Mouse (Mus musculus): ENCODE data around the gene Bicdl1. TPM values are rescaled to one million over a fixed set of nuclear protein-coding genes. Genes with fewer than 3 reads are reported as not detected.

Gene Bicdl1
- polyA plus RNA-seq, 1 experiment, result 3.1 TPM

DNA sequence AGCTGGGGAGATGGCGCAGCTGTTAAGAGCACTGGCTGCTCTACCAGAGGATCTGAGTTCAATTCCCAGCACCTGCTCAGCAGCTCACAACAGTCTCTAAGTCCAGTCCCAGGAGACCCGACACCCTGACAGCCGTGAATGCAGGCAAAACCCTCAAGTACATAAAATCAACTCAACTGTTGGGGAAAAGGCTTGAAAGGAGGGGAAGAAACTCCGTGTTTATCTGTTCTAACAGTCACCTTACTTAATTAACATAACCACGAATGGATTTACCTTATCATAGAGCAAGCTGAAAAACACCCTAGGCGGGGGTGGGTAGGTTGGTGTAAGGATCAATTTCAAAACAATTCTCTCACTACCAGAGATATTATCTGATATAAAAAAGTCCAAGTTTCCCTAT, 18.9 kb downstream of the Bicdl1 start:
- Histone ChIP-seq H3K4me3 (ENCODE audit: insufficient read depth, low read depth, low read length) (no peak overlapping the region), H3K4me1 (ENCODE audit: control insufficient read depth, insufficient read depth, insufficient read length, low read length) (no peaks in the 10 kb centered on the region), H3K27ac (replicated peaks; ENCODE audit: low read depth, low read length) (no peak overlapping the region)

DNA sequence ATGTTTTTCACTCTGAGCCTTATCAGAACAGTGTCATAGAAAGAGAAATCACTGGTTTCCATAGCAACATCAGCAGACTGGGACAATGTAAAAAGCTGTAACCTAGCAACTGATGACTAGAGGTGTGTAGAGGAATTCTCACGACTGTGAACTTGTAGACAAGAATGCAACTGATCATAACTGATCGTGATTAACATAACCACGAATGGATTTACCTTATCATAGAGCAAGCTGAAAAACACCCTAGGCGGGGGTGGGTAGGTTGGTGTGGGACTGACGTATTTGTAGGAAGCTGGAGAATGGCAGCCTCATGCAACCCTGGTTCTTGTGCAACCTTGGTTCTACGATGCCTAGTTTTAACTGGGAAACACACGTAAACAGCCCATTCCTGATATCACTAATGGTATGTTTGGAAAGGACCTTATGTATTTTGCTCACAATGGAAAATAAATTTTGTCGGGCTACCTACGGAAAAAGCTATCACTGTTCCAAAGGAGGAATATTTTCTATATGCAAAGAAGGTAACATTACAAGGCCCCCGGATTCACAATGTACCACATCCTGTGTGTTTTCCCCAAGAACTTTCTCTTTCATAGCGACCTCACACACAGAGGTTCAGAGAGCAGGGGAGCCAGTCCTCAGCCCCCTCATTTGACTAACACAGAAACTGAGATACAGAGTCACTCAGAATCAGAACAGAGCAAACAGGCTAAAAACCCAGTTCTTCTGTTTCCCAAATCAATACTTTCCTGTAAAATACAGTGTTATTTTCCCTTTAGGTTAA, 19.6 kb downstream of the Bicdl1 start:
- no peaks in the 10 kb centered on the region for H3K4me1 ChIP-seq (ENCODE audit: control insufficient read depth, insufficient read depth, insufficient read length, low read length)
- no peak overlapping the region for H3K4me3 ChIP-seq (ENCODE audit: insufficient read depth, low read depth, low read length)
- H3K27ac ChIP-seq (replicated peaks; ENCODE audit: low read depth, low read length), result no peak overlapping the region

DNA sequence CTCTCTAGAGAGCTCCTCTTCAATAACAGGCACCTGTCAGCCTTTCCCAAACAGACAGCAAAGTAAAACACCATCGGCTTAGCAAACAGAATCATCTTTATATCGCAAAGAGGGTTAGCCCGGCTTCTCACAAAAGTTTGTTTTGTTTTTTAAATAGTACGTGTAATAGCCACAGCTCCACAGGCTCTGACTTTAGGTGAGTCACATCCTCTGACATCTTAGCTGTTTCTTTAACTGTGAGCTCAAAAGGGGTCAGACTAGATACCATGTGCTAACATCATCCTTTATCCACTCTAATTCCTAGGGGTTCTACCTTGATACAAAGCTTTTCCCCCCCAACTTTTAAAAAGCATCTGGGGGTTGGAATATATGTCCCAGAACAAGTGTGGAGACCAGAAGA, 21.2 kb downstream of the Bicdl1 start:
- no peak overlapping the region for H3K4me3 ChIP-seq (ENCODE audit: insufficient read depth, low read depth, low read length)
- no peaks in the 10 kb centered on the region for H3K4me1 ChIP-seq (ENCODE audit: control insufficient read depth, insufficient read depth, insufficient read length, low read length)
- H3K27ac ChIP-seq (replicated peaks; ENCODE audit: low read depth, low read length), result no peak overlapping the region

DNA sequence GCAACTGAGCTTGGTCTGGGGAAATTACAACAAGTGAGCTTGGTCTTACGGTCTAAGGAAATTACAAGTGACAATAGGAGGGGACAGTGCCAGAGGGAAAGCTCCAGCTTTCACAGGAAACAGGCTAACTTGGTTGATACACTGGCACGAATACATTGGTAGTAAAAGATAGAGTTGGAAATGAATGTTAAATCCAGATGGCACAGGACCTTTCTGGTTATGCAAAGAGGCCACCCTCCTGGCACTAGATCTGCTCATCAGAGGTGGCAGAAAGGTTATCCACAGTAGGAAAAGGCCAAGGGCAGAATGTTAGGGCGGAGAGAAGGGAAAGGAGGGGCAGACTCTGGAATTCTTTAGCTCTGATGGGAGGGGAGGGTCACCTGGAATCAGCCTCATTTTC, 22.5 kb downstream of the Bicdl1 start:
- H3K27ac ChIP-seq (replicated peaks; ENCODE audit: low read depth, low read length), result no peak overlapping the region
- no peak overlapping the region for H3K4me3 ChIP-seq (ENCODE audit: insufficient read depth, low read depth, low read length)
- no peaks in the 10 kb centered on the region for H3K4me1 ChIP-seq (ENCODE audit: control insufficient read depth, insufficient read depth, insufficient read length, low read length)

DNA sequence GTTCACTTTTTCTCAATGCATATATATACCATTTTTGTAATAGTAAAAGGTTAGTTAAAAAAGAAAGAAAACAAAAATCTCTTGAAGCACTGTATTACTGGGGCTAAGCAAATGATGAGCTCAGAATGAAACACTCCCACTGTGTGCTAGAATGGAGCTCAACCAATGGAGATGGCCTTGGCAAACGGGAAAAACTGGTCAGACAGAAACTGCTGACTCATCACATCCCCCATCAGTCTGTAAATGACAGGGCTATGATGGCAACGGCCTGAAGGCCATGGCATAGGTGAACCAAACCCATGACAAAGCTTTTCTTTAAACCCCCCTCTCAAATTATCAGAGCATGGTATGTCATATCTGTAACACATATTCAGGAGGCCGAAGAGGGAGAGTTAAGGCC, 29.4 kb downstream of the Bicdl1 start:
- H3K4me1 ChIP-seq (ENCODE audit: control insufficient read depth, insufficient read depth, insufficient read length, low read length), result no peaks in the 10 kb centered on the region
- no peak overlapping the region for H3K4me3 ChIP-seq (ENCODE audit: insufficient read depth, low read depth, low read length)
- no peak overlapping the region for H3K27ac ChIP-seq (replicated peaks; ENCODE audit: low read depth, low read length)

DNA sequence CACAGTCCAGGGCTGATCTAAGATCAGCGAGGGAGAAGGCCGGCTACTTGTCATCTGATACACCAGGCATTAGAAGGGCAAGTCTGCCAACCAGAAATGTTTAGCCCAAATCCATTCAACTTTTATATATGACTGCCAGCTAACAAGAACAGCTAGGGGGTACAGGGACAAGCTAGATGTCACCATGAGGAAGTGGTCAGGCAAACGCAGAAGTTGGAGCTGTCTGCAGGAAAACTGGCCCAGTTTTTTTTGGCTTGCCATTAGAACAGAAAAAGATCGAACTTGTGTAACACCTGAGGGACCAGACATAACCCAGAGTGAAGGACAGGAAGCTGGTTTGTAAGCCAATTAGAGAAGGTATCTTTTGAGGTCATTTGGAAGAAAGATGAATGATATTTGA, 30.2 kb downstream of the Bicdl1 start:
- Histone ChIP-seq H3K4me1 (ENCODE audit: control insufficient read depth, insufficient read depth, insufficient read length, low read length) (no peaks in the 10 kb centered on the region), H3K27ac (replicated peaks; ENCODE audit: low read depth, low read length) (no peak overlapping the region), H3K4me3 (ENCODE audit: insufficient read depth, low read depth, low read length) (no peak overlapping the region)

DNA sequence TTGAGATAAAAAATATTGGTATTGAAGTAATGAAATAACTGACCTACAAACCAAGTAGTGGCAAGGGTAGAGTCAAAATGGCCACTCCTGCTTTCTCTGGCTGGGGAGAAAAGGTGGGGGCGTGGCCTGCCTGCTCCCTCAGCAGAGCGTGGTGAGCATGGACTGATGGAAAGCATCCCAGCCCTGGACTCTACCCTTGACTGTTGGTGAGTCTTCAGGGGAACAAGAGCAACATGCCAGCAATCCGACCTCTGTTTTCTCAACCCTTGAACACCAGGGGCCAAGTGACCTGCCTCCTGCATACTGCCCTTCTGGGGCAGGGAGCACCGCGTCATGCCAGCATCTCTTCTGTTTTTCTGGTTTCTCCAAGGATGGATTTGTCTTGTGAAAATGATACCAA, 34.6 kb downstream of the Bicdl1 start:
- Histone ChIP-seq H3K4me3 (ENCODE audit: insufficient read depth, low read depth, low read length) (no peak overlapping the region), H3K27ac (replicated peaks; ENCODE audit: low read depth, low read length) (no peak overlapping the region), H3K4me1 (ENCODE audit: control insufficient read depth, insufficient read depth, insufficient read length, low read length) (no peaks in the 10 kb centered on the region)

DNA sequence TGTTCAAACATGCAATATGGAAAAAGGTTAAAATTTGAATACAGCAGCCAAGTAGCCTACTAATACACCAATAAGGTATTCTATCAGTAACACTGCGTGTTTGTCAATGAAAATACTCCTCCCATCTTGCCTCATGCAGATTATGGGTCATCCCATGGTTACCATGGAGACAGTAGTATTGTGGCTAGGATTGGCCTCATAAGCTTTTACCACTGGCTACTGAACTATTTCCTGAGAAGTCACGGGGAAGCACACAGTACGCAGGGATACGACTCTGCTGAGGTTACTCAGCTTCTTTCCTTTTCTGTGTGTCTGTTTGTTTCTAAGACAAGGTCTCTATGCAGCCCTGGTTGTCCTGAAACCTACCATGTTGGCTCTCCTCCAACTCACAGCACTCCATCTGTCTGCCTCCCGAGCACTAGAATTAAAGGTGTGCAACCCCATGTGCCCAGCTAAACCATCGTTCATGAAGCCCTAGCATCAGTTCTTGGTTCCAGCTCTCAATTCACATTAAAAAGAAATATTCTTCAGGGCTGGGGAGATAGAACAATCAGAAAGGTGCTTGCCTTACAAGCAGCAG, 36.1 kb downstream of the Bicdl1 start:
- Histone ChIP-seq H3K27ac (replicated peaks; ENCODE audit: low read depth, low read length) (no peak overlapping the region), H3K4me3 (ENCODE audit: insufficient read depth, low read depth, low read length) (no peak overlapping the region), H3K4me1 (ENCODE audit: control insufficient read depth, insufficient read depth, insufficient read length, low read length) (no peaks in the 10 kb centered on the region)

DNA sequence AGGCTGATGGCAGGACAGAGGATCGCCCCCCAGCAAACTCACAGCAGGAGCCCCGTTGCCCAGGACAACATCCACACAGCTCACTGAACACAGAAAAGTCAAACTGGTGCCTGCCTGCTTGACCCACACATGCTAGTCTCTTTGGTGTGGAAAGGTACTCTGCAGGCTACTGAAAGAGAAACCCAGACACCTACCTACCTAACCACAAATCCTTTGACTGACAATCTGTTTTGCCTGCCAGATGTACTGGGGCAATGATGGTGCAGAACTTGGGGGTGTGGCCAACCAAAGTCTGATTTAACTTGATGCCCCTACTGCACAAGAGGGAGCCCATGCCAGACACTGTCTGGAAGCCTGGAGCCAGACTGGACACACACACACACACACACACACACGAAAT, 38.1 kb downstream of the Bicdl1 start:
- no peak overlapping the region for H3K27ac ChIP-seq (replicated peaks; ENCODE audit: low read depth, low read length)
- no peak overlapping the region for H3K4me3 ChIP-seq (ENCODE audit: insufficient read depth, low read depth, low read length)
- H3K4me1 ChIP-seq (ENCODE audit: control insufficient read depth, insufficient read depth, insufficient read length, low read length), result no peaks in the 10 kb centered on the region

DNA sequence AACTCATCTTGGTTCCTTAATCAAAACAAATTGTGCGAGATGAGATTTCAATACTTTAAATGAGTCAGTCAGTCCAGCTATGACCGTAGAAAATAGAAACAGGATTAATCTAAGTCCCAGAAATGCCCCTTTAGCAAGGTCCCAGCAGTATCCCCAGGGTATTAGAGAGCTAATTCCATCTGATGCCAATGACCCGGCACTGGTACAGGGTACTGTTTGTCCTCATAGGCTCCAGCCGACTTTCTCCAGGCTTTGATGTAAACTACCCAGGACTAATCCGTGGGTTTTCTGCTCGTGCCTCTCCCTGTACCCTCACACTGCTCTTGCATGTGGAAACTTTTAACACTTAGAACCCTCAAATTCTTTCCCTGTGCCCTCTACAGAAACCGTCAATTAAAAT, 44.7 kb downstream of the Bicdl1 start:
- no peak overlapping the region for H3K4me3 ChIP-seq (ENCODE audit: insufficient read depth, low read depth, low read length)
- no peaks in the 10 kb centered on the region for H3K4me1 ChIP-seq (ENCODE audit: control insufficient read depth, insufficient read depth, insufficient read length, low read length)
- H3K27ac ChIP-seq (replicated peaks; ENCODE audit: low read depth, low read length), result no peak overlapping the region

DNA sequence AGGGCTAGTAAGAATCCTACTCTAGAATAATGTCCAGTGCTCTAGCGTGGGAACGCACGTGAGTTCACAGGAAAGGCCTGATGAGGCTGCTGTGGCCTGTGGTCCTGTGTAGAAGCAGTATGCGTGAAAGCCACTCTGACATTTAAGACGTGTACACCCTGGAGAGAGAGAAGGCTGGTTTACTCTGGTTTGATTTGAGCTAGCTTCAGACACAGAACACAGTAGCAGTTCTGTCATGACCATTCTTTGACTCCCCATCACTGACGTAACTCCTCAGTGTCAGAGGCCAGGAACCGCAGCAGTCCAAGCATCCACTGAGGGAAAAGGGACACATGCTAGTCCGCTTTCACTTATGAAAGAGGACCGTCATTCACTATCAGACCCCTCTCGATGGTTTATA, 46.3 kb downstream of the Bicdl1 start:
- Histone ChIP-seq H3K4me1 (ENCODE audit: control insufficient read depth, insufficient read depth, insufficient read length, low read length) (no peaks in the 10 kb centered on the region), H3K27ac (replicated peaks; ENCODE audit: low read depth, low read length) (no peak overlapping the region), H3K4me3 (ENCODE audit: insufficient read depth, low read depth, low read length) (no peak overlapping the region)

DNA sequence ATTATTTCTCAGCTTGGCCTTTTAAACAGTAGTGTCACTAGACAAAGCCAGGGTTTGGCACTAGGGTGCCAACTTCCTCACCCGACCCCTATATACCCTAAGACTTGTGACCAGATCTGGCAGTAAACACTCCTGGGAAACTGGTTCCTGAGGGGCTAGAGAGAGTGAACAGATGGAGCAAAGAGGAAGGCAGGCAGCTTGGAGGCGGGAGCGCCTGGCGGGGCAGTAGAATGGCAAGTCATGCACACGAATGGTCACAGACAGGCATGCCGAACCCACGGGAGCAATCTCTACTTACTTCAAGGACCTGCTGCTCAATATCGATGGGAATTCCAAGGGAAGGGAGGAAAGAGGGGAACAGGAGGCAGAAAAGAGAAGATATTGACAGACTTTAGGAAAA, 59.6 kb downstream of the Bicdl1 start:
- Histone ChIP-seq H3K27ac (replicated peaks; ENCODE audit: low read depth, low read length) (no peak overlapping the region), H3K4me3 (ENCODE audit: insufficient read depth, low read depth, low read length) (no peak overlapping the region), H3K4me1 (ENCODE audit: control insufficient read depth, insufficient read depth, insufficient read length, low read length) (no peaks in the 10 kb centered on the region)

DNA sequence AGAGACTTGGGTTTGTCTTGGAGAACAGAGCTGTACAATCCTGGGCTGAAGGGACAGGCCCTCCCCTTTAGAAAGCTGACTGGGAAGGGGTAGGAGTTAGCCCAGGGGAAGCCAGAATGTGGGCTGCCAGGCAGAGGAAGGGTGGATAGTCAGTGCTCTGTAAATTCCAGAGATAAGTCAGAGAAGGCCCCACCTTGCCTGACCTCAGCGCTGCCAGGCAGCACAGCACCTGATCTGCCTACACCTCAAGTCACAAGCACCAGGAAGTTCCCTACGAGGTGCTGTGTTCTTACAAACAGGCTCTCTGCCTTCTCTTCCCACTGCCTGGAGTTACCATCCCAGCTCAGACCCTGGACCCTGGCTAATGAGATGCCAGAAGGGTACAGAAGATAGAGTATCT, 61.0 kb downstream of the Bicdl1 start:
- Histone ChIP-seq H3K4me1 (ENCODE audit: control insufficient read depth, insufficient read depth, insufficient read length, low read length) (no peaks in the 10 kb centered on the region), H3K4me3 (ENCODE audit: insufficient read depth, low read depth, low read length) (no peak overlapping the region), H3K27ac (replicated peaks; ENCODE audit: low read depth, low read length) (no peak overlapping the region)

DNA sequence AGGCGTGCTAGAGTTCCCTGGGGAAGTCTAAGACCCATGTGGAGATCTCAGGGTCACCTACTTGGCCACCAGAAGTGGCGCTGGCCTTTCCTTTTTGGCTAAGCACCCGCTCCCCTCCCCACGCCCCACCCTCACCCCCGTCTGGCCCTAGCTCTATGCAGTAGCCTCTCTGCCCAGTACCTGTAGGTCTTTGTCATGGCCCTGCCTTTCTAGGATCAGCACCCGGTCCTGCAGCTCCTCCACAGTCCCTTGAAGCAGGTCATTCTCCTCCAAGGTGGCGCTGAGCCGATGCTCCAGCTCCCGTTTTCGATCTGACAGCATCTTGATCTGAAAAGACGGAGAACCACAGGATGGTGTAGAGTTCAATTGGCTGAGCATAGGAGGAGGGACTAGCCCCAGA, 61.4 kb downstream of the Bicdl1 start:
- H3K4me3 ChIP-seq (ENCODE audit: insufficient read depth, low read depth, low read length), result no peak overlapping the region
- H3K4me1 ChIP-seq (ENCODE audit: control insufficient read depth, insufficient read depth, insufficient read length, low read length), result no peaks in the 10 kb centered on the region
- H3K27ac ChIP-seq (replicated peaks; ENCODE audit: low read depth, low read length), result no peak overlapping the region

DNA sequence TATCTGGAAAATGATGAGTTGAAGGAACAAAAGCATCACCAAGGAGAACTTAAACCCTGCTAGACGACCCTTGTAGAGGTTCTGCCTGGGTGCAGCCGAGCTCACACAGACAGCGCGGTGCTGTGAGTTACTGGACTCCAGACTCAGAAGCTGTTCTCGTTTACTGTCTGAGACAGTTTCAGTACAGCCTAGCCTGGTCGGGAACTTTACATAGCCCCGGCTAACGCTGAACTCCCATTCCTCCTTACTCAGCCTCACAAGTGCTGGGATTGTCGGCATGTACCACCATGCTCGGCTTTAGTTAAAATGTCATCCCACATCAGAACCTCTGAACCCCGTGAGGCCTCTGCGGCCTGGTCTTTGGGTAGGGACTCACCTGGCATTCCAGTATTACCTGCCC, 62.4 kb downstream of the Bicdl1 start:
- Histone ChIP-seq H3K4me3 (ENCODE audit: insufficient read depth, low read depth, low read length) (no peak overlapping the region), H3K4me1 (ENCODE audit: control insufficient read depth, insufficient read depth, insufficient read length, low read length) (no peaks in the 10 kb centered on the region), H3K27ac (replicated peaks; ENCODE audit: low read depth, low read length) (no peak overlapping the region)

DNA sequence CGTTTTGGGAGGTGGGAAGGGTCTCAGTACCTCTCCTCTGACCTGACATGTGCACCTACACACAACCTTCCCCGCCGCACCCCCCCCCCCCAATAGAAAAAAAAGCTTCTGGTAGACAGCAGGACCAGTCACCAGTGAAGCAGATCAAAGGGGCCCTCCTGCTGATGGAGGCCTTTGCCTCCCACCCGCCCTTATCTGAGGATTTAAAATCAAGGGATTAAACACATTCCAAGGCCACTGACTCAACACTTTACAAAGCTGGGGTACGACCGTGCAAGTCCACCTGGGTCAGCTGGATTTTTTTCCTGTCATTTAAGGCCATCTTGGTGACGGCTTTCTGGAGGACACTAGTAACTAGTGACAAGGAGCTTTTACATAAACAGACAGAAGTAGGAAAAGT, 63.5 kb downstream of the Bicdl1 start:
- H3K27ac ChIP-seq (replicated peaks; ENCODE audit: low read depth, low read length), result no peak overlapping the region
- no peak overlapping the region for H3K4me3 ChIP-seq (ENCODE audit: insufficient read depth, low read depth, low read length)

More for the DNA sequence above, 63.5 kb downstream of the Bicdl1 start:
- H3K4me1 ChIP-seq (ENCODE audit: control insufficient read depth, insufficient read depth, insufficient read length, low read length), result no peaks in the 10 kb centered on the region

Data from brown adipose tissue, adult 24 weeks (tissue).